ENCODE assay signal across 8 mouse cellular contexts in genomic region chr12:104593526-104594155, GRCm38 (mm10).
DNase-seq lines count a peak whose midpoint lies in the region; ATAC-seq and TF ChIP-seq lines count a peak whose summit lies in the region.

No protein-coding gene starts in this region.

- peak; percentile 85 to 93 for DNase-seq in cerebellum, postnatal 10 days
- peak; percentile 7 to 42 for DNase-seq in frontal cortex, adult 2 months (ENCODE audit: extremely low spot score in 1 of 2, low spot score in 1 of 2)
- peak; percentile 54 for DNase-seq in hindbrain, embryonic 11.5 days (ENCODE audit: low spot score)
- peak; percentile 73 to 79 for DNase-seq in layer of hippocampus, postnatal 10 days (ENCODE audit: low spot score in 2 of 2)
- DNase-seq in neural tube, embryonic 10.5 days (ENCODE audit: extremely low spot score, low spot score) = peak; percentile 44
- DNase-seq in T-cell, adult 2 months (ENCODE audit: low spot score) = no peak
- no peak for DNase-seq in thymus, postnatal 4 days

- H3K9me3 ChIP-seq in E14TG2a.4 (ENCODE audit: low read length) = no peaks in the 10 kb centered on the region
- no peaks in the 10 kb centered on the region for H3K9me3 ChIP-seq in hindbrain, embryonic 11.5 days (ENCODE audit: control insufficient read depth, low read length)

- peak; percentile 69 for ATAC-seq in hindbrain, embryonic 11.5 days (ENCODE audit: low FRiP score)

- H3K4me1 ChIP-seq in E14TG2a.4 (replicated peaks; ENCODE audit: low read depth, low read length) = peaks cover 28% of the 10 kb centered on the region
- no peaks in the 10 kb centered on the region; the same call in 1 of the 2 replicates for H3K4me1 ChIP-seq in hindbrain, embryonic 11.5 days (replicated peaks; ENCODE audit: control insufficient read depth, insufficient read depth, low read length)

- TF ChIP-seq CTCF in E14TG2a.4 (conservative IDR thresholded peaks at IDR 0.05; ENCODE audit: low read length) = no peak

- no peaks in the 10 kb centered on the region for H3K36me3 ChIP-seq in E14TG2a.4 (ENCODE audit: insufficient read depth, low read length)
- H3K36me3 ChIP-seq in hindbrain, embryonic 11.5 days (ENCODE audit: control insufficient read depth, insufficient read depth, low read length) = no peaks in the 10 kb centered on the region

- peaks cover 30% of the 10 kb centered on the region for H3K27me3 ChIP-seq in E14TG2a.4 (ENCODE audit: insufficient read depth, low read length)
- no peaks in the 10 kb centered on the region for H3K27me3 ChIP-seq in hindbrain, embryonic 11.5 days (ENCODE audit: control insufficient read depth, insufficient read depth, low read length)

- 33% methylated on average over 19 of the region's 19 CpGs for WGBS in hindbrain, embryonic 11.5 days

- H3K4me2 ChIP-seq in hindbrain, embryonic 11.5 days (replicated peaks; ENCODE audit: low read depth, low read length) = 0 out of 2 replicates have a peak overlapping the region, but pooled peaks have one; percentile 3

- peak overlapping the region; percentile 32; the same call in 1 of the 2 replicates for H3K4me3 ChIP-seq in E14TG2a.4 (replicated peaks; ENCODE audit: low read length)
- H3K4me3 ChIP-seq in hindbrain, embryonic 11.5 days (ENCODE audit: low read depth, low read length) = no peak overlapping the region

- H3K9ac ChIP-seq in hindbrain, embryonic 11.5 days (ENCODE audit: low read depth, low read length) = no peak overlapping the region

- H3K27ac ChIP-seq in hindbrain, embryonic 11.5 days (ENCODE audit: low read depth, low read length) = peak overlapping the region; percentile 27; the same call in 1 of the 2 replicates

Comparison
In these comparisons a context has a peak if more than half of its experiments do, and no peak if none do; other contexts are left out.
1. DNase-seq: peak in cerebellum, postnatal 10 days (2 of 2), frontal cortex, adult 2 months (2 of 2), hindbrain, embryonic 11.5 days (single experiment), layer of hippocampus, postnatal 10 days (2 of 2) and neural tube, embryonic 10.5 days (single experiment); none in T-cell, adult 2 months (single experiment) and thymus, postnatal 4 days (single experiment).